In the genomic region with DNA sequence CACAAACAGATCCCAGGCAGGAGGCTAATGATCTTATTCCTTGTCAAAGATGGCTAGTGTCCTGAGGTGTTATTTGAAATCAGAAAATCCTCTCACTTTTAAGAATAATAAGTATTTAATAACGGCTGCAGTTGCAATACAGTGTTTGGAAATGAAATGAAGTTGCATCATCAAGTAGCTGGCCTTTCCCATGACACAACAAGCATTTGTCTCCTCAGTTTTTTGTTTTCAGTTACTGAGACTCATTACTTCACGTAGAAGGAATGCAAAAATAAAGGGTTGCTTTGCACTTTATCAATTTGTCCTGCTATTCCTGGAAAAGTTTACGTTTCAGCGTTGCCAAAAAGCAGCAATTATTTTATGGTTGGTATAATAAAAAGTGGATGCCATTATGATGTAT, we compare ENCODE assay signal across 22 mouse cellular contexts. TPM values are rescaled to one million over a fixed set of nuclear protein-coding genes. Genes with fewer than 3 reads are reported as not detected.
DNase-seq lines count a peak whose midpoint lies in the region; ATAC-seq and TF ChIP-seq lines count a peak whose summit lies in the region.
"Had no signal": no experiment of that assay in that cellular context is flagged by ENCODE, and none has a peak within 500 bp of the region (broad histone marks: within the 10 kb centered on the region; RNA-seq: fewer than 3 reads in every experiment).

No protein-coding gene starts in this region.

- H3K4me2 ChIP-seq in kidney, postnatal 0 days (ENCODE audit: low read length): no peak overlapping the region
- peak overlapping the region; percentile 43 for H3K4me2 ChIP-seq in myocyte (ENCODE audit: low read depth)
- H3K4me2 ChIP-seq: embryonic facial prominence, embryonic 15.5 days; hindbrain, embryonic 13.5 days had no signal

- WGBS in kidney, postnatal 0 days: 66% methylated on average over 4 of the region's 4 CpGs

- ATAC-seq in kidney, postnatal 0 days (replicated peaks; ENCODE audit: low FRiP score, low read depth): no peak
- ATAC-seq: forebrain, embryonic 14.5 days; hindbrain, postnatal 0 days had no signal

- no peaks in the 10 kb centered on the region for H3K36me3 ChIP-seq in kidney, postnatal 0 days (ENCODE audit: insufficient read depth, low read length)
- H3K36me3 ChIP-seq in C2C12 (ENCODE audit: control insufficient read depth, insufficient read depth) (no peaks in the 10 kb centered on the region), myocyte (ENCODE audit: control insufficient read depth, insufficient read depth) (no peaks in the 10 kb centered on the region)
- H3K36me3 ChIP-seq: embryonic facial prominence, embryonic 15.5 days; forebrain, embryonic 10.5 days; hindbrain, embryonic 13.5 days had no signal

- no peak overlapping the region for H3ac ChIP-seq in C2C12 (ENCODE audit: control insufficient read depth, insufficient read length, low read depth)
- no peak overlapping the region for H3ac ChIP-seq in myocyte (ENCODE audit: control insufficient read depth, insufficient read length)

- no peaks in the 10 kb centered on the region for H3K79me2 ChIP-seq in C2C12 (ENCODE audit: control insufficient read depth, insufficient read depth)
- no peaks in the 10 kb centered on the region for H3K79me2 ChIP-seq in myocyte (ENCODE audit: control insufficient read depth, insufficient read depth)

- TF ChIP-seq CTCF in kidney, postnatal 0 days (IDR thresholded peaks at IDR 0.05; ENCODE audit: low read depth): no peak
- TF ChIP-seq CTCF in C2C12 (IDR thresholded peaks at IDR 0.05; ENCODE audit: control insufficient read depth, insufficient read depth, insufficient read length): no peak

- peak; percentile 29 for DNase-seq in kidney, postnatal 0 days (ENCODE audit: low spot score)
- no peak for DNase-seq in kidney, adult 8-10 months
- DNase-seq in 3T3-L1 (ENCODE audit: low read depth, low spot score): peak; percentile 16
- DNase-seq in retina, embryonic 14.5 days (ENCODE audit: low spot score): no peak
- DNase-seq: adrenal gland, adult 8-10 months; B cell, adult 2 months; cerebellum, adult 11 months; cerebellum, adult 8-10 months; cerebellum, postnatal 14 days; embryo, embryonic 11 days; gastrocnemius, postnatal 36 days; heart, postnatal 10 days had no signal

- no peak for TF ChIP-seq POLR2A in myocyte (IDR thresholded peaks at IDR 0.05; ENCODE audit: insufficient read length, low read depth)

- no peaks in the 10 kb centered on the region for H3K79me3 ChIP-seq in C2C12 (ENCODE audit: low read depth)

- no peaks in the 10 kb centered on the region for H3K27me3 ChIP-seq in kidney, postnatal 0 days (ENCODE audit: insufficient read depth, low read length)
- no peaks in the 10 kb centered on the region for H3K27me3 ChIP-seq in C2C12 (ENCODE audit: control insufficient read depth, insufficient read depth, insufficient read length)
- H3K27me3 ChIP-seq in myocyte (ENCODE audit: control insufficient read depth, insufficient read depth, insufficient read length): no peaks in the 10 kb centered on the region
- H3K27me3 ChIP-seq: embryonic facial prominence, embryonic 15.5 days; hindbrain, embryonic 13.5 days had no signal

- H3K9me3 ChIP-seq in kidney, postnatal 0 days (replicated peaks; ENCODE audit: low read length): no peaks in the 10 kb centered on the region
- H3K9me3 ChIP-seq: embryonic facial prominence, embryonic 15.5 days; forebrain, embryonic 10.5 days; hindbrain, embryonic 13.5 days had no signal

- H3K4me1 ChIP-seq in kidney, postnatal 0 days (replicated peaks; ENCODE audit: insufficient read depth, low read length): no peaks in the 10 kb centered on the region
- H3K4me1 ChIP-seq: embryonic facial prominence, embryonic 15.5 days; forebrain, embryonic 10.5 days; hindbrain, embryonic 13.5 days had no signal

- no peak overlapping the region for H3K9ac ChIP-seq in kidney, postnatal 0 days (ENCODE audit: low read depth, low read length)
- H3K9ac ChIP-seq: embryonic facial prominence, embryonic 15.5 days; hindbrain, embryonic 13.5 days had no signal

- H3K4me3 ChIP-seq in kidney, postnatal 0 days (replicated peaks; ENCODE audit: low read depth, low read length): no peak overlapping the region
- H3K4me3 ChIP-seq in C2C12 (ENCODE audit: insufficient read depth, poor library complexity, severe bottlenecking) (no peak overlapping the region), myocyte (no peak overlapping the region)
- H3K4me3 ChIP-seq: embryonic facial prominence, embryonic 15.5 days; erythroblast, embryonic 14.5 days; forebrain, embryonic 10.5 days; hindbrain, embryonic 13.5 days had no signal

- no peak overlapping the region for H3K27ac ChIP-seq in kidney, postnatal 0 days
- H3K27ac ChIP-seq: embryonic facial prominence, embryonic 15.5 days; forebrain, embryonic 10.5 days; hindbrain, embryonic 13.5 days; hindbrain, postnatal 0 days had no signal

TF ChIP-seq in C2C12, 6 proteins besides CTCF, POLR2A, EP300 and RAD21:
- TF ChIP-seq CEBPB (IDR thresholded peaks at IDR 0.05; ENCODE audit: low read depth): peak; percentile 79
- no peak for TF ChIP-seq MAX (IDR thresholded peaks at IDR 0.05)

TF ChIP-seq in myocyte, 11 proteins besides CTCF, POLR2A, EP300 and RAD21:
- TF ChIP-seq CEBPB (IDR thresholded peaks at IDR 0.05; ENCODE audit: insufficient read depth, poor library complexity, severe bottlenecking) (peak; percentile 94), SRF (IDR thresholded peaks at IDR 0.05; ENCODE audit: control insufficient read depth, insufficient read length, low read depth) (no peak)

RNA-seq across cellular contexts. Expression of a gene that starts 8.9 kb away (rescaled TPM):
- polyA plus RNA-seq in kidney, postnatal 0 days (2015; fragmentation: Nextera tagmentation; extraction: Ambion mirVana): not detected in 2 replicates
- 0.14 TPM for polyA plus RNA-seq in C2C12 (2012; fragmentation: generic; extraction: Trizol)
- 4.4 TPM for polyA plus RNA-seq in myocyte (2012; fragmentation: generic; extraction: Trizol)
- polyA plus RNA-seq: erythroblast, embryonic 14.5 days; forebrain, embryonic 10.5 days; forebrain, embryonic 14.5 days; hindbrain, embryonic 13.5 days; hindbrain, postnatal 0 days; intestine, embryonic 14.5 days had no signal

RNA-seq across cellular contexts. Expression of a gene that starts 17.5 kb away (rescaled TPM):
- 0.05 TPM in 1 of 2 replicates, not detected in the other for polyA plus RNA-seq in kidney, postnatal 0 days (2015; fragmentation: Nextera tagmentation; extraction: Ambion mirVana)
- polyA plus RNA-seq in C2C12 (2012; fragmentation: generic; extraction: Trizol) (10.7 TPM), myocyte (2012; fragmentation: generic; extraction: Trizol) (10.2 TPM)
- polyA plus RNA-seq: erythroblast, embryonic 14.5 days; forebrain, embryonic 14.5 days; heart, embryonic 14.5 days; hindbrain, postnatal 0 days; intestine, embryonic 14.5 days had no signal

Comparison
In these comparisons a context has a peak if more than half of its experiments do, and no peak if none do; other contexts are left out.
1. DNase-seq: peak in kidney, postnatal 0 days (single experiment) and 3T3-L1 (single experiment); none in kidney, adult 8-10 months (0 of 2) and retina, embryonic 14.5 days (single experiment).
2. RNA of a gene that starts 17.5 kb away (polyA plus RNA-seq): 10.7 TPM in C2C12 (single experiment) and 10.2 TPM in myocyte (single experiment); 0.05 TPM in kidney, postnatal 0 days; every median in the first group is over 10 times any median in the second.